Mouse (Mus musculus) lung, adult 2 months (tissue): Measurements from ENCODE around the gene Adap1.

Experiments
- CTCF ChIP-seq: fragments of 200-500 bp; IDR thresholded peaks from 2 replicates; pipeline ENCODE4 v1.5.1; 2011; ENCODE audit warnings: mild to moderate bottlenecking, low read length, control low read depth; ENCODE audit not compliant: insufficient read depth
- POLR2A ChIP-seq: fragments of 200-500 bp; IDR thresholded peaks from 2 replicates; pipeline ENCODE4 v1.6.1; 2011; ENCODE audit warnings: low read depth, mild to moderate bottlenecking, control low read depth, low read length, borderline replicate concordance; ENCODE audit errors: extremely low read depth

- TF ChIP-seq CTCF (no peak), POLR2A (peak; percentile 99)
Measured at GRCm38 (mm10) chr5:139371631-139372401, 46.4 kb upstream of the Adap1 start.
